Mouse (Mus musculus) left cerebral cortex, adult 8-10 months (tissue): ENCODE data around the gene P3h4. TPM values are rescaled to one million over a fixed set of nuclear protein-coding genes. Genes with fewer than 3 reads are reported as not detected.

ENCODE experiments used
- DNase-seq, 2 experiments: peaks; one replicate each; pipeline ENCODE4 v3.0.0; 2022; ENCODE audit warnings: low spot score in 2 of 2
- total RNA-seq, 4 experiments: library from RNA; stranded (reverse); gene quantifications; 2 replicates each; pipeline ENCODE4 v1.2.4; 2022

The P3h4 gene
- total RNA-seq, 4 experiments from 2014 or later = 10.4 to 12.8 (median 12.3) TPM

DNA sequence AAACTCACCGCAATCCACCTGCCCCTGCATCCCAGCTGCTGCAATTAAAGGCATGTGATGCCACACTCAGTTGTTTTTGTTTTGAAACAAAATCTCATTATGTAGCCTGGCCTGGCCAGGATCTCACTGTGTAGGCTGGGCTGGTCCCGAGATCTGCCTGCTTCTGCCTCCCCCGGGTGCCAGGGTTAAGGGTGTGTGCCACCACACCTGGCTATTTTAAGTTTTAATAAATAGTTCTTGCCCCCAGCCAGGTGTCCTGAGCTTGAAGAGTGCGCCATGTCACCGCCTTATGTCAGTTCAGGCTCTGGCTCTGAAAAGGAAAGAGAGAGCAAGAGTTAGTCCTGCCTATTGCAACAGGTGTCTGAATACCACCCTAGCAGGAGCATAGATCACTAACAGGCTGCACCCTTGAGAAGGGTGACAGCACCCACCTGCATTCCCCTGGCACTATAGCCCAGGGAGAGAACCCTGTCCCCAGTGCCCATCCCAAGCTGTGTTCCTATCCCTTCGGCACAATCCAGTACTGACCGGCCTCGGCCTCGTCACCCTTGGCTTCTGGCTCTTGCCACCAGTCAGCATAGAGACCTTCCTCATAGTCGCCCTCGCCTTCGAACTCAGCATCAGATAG is 5.7 kb downstream of the P3h4 start:
- DNase-seq = no peak

DNA sequence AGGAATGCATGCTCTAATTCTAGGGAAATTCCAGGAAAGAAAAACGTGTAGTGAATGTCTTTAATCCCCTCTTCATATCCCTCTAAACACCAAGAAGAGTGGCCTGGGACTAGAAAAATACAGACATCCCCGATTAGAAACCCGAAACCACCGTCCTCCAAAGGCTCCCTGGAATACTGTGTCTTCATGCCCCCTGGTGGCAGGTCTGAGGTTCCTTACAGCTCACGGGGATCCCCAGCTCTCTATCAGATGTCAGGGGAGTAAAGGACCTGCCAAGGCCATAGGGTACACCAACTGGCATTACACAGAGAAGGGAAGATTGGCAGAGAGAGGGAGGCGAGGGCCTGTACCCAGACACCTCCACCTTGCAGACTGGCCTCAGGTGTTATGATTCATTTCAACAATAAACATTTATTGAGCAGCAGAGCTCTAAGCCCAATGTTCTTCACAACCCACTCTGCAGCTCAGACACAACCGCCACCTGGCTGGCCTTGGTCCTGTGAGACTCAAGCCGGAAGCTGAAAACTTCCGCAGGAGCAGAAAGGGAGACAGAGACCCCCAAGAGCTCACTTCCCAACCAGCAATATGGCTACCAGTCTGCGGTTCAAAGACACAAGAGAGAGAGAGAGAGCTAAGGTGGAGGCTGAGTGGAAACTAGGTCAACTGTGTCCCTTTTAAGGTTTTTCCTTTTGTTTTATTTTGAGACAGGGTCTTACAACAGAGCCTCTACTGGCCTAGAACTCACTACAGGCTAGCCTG is 6.4 kb downstream of the P3h4 start:
- no peak for DNase-seq

DNA sequence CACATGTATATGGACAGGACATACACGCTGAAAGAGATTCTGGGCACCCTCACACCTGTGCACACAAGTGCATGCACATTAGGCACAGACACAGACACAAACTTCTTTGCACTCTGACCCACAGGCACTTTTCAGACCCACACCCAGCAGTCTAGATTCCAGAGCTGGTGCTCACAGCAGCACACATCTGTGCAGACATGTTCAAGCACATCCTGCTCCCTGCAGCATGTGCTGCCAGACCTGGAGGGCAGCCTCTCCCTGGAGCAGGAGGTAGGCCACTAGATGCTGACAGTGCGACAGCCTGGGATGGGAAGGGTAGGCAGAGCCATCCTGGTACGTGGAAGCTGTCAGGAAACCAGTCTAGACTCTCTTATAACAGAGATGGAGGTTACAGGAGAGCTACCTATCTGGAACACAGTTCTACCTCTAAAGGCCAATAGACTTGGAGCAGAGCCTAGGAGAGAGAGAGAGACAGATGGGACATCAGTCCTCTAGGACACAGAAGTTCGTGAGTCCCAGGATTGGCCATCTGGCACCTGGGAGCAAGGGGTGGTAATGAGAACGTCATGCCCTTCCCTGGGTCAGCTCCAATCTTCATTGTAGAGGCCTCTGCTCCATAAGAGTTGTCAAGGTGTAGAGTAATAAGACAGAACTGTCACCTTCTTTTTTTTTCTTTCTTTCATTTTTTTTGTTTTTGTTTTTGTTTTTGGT is 7.5 kb downstream of the P3h4 start:
- DNase-seq = no peak

DNA sequence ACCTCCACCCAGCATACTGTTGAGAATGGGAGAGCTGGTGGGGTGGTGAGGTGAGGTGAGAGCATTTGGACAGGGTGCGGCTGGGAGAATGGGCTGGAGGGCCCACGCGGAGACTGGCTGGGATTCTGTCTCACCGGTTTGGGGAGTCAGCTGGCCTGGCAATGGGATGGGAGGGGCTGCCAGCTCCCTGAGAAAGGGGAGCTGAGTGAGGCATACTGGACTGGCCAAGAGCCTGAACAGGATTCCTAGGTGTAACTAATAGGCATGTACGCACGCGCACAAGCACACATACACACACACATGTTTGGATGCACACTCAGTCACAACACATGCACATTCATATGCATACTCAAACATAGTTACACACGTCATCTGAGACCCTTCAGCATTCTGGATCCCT is 8.4 kb downstream of the P3h4 start:
- no peak for DNase-seq

DNA sequence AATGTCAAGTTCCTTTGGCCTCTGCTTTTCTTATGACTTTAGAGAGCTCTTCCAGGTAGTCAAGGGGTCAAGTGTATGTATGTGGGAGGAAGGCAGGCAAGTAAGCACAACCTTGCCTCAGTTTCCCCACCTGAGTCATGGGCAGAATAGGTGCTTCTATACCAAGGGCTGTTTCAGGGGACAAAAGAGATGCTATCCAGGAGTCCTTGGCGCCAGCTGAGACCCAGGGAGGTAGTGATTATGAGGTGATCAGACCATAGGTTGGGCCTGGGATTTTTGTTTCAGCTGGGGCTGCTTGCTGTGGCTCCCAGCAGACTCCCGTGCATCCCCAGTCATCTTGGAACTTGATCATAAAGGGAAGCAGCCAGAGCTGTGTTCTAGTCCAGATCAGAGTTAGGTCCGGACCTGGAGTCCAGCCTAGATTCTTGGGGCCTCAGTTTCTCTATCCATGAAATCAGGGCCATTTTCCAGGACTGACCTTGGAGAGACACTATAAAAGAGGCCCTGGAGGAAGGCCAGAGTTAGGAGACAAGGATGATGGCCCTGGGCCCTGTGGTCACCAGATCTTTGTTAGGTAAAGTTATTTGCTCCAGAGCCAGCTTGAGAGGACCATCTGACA is 10.1 kb downstream of the P3h4 start:
- DNase-seq = no peak

DNA sequence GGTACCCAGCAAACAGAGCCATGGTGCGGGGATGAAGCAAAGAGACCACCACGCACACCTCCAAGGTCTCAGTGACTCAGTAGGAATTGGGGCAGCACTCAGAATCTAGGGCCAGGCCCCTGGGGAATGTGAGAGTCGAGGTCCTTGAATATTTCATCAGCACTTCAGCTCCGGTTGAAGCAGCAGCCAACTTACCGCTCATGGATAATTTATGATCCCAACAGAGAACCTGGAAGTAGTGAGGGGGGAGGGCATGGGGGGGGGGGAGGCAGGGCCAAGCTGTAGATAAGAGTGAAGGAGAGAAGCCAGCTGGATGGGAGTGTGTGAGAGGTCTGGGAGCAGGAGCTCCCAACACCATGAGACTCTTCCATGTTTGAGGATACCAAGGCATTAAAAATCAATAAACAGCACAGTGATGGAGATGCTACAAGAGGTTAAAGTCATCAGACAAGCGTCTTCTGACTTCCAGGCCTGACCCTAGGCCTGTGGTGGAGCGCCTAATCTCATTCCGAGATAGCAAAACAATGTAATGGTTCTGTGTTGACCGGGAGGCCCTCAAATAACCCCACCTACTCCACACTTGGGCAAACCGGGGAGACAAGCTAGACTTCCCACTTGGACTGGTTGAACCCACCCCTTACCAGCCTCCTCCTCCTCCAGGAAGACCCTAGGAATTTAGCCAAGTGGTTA is 11.0 kb downstream of the P3h4 start:
- DNase-seq = no peak

DNA sequence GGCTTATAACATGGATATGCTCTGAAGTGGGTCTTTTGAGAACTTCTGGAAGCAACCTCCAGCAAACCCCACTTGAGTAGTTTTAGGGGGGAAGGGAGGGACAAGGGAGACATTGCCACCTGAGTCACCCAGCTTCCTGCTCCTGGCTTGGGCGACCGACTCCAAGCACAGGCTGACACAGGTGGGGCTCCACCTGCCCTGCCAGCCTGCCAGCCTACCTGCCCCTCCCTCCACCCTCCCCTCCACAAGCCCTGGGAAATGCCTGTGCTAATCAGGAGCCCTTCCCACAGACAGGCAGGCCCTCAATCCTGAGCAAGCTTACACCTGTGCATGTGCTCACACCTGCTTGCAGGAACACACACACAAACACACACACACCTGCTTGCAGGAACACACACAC is 12.0 kb downstream of the P3h4 start:
- no peak for DNase-seq

DNA sequence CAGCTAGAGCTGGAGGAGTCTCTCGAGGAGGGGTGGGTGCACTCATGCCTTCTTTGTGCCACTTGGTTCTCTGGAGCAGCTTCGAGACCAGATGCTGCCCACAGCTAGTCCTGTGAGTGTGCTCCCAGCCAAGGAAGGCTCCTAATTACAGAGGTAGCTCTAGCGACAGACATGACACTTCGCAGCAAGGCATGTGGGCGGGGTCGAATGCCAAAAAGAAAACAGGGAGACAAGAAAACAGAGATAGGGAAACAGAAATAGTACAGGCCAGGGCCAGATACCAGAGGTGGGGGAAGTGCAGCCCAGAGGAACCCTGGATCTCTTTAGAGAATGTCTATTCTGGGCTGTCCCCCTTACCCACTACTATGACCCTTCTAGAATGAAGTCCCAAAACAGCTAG is 12.4 kb downstream of the P3h4 start:
- DNase-seq = no peak

DNA sequence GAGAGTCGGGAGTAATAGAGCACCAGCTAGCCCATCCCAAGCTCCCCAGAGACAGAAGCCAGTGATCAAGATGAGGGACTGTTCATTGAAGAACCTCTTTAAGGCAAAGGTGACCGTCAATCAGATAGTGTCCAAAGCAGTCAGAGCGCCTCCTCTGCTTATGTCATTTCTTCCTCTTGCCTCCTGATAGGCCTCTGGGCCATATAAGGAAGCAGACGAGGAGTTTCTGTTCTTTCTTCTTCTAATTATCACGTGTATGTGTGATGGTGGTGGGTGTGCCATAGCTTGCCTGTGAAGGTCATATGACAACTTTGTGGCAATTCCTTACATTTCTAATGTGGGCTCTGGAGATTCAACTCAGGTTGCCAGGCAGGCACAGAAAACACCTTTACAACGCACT is 13.8 kb downstream of the P3h4 start:
- DNase-seq = no peak

DNA sequence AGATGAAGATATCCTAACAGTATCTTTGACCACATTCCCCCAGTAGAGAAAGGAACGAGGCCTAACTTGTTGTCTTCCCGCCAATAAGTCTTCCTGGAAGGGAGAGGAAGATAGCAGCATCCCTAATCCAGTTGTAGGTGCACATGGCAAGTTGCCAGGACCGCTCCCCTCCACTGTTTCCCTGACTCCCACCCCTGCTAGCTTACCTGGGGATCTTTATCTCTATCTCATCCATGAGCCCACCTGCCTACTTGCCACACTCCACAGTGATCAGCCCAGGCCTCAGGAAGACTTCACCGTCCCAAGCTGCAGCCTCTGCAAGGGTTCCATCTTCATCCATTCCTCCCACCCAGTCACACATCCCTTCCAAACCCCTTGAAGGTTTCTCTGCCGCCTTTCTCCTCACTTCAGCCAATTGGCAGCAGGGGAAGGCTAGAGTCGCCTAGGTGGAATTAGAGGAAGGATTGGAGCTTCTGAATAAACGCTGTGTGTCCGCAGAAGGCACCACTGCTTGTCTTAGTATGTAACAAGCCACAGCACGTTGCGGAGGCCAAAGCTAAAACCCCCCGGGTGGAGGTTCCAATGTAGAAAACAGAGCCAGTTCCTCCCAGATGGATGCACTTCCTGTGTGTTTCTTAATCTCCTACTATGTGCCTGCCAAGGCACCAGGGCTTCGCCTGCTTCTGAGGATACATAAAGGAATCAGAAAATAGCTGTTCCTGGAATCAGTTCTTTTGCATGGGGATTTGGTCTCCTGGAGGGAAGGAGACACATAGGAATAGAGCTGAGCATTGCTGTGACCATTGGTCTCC is 14.7 kb downstream of the P3h4 start:
- DNase-seq = no peak

DNA sequence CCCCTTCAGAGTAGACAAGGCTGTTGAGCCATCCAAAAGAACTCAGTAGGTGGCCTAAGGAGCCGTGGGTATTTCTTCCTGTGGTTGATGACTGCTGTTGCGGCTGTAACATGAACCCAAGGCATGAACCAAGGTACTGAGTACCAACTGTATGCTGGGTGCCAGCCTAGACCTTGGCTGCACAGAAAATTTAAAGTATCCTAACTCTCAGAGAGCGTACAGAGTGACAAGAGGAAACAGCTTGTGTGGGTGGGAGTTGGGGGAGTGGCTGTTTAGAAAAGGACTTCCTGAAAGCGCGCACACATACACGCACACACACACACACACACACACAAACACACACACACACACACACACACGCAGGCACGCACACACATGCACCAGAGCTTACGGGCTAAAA is 15.3 kb downstream of the P3h4 start:
- DNase-seq = no peak

DNA sequence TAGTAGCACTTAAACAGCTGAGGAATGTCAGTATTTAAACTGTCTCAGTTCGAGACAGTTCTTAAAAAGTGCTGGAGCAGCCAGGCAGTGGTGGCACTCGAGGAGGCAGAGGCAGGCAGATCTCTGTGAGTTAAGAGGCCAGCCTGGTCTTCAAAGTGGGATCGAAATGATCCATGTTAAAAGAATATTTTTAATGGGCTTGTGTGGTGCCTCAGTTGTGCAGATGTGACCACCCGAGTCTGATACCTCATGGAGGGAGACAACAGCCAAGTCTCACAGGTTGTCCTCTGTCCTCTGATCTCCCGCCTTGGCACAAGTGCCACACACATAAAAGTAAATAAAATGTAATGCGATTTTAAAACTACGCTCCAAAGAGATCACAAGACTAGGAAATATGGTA is 16.1 kb downstream of the P3h4 start:
- no peak for DNase-seq

DNA sequence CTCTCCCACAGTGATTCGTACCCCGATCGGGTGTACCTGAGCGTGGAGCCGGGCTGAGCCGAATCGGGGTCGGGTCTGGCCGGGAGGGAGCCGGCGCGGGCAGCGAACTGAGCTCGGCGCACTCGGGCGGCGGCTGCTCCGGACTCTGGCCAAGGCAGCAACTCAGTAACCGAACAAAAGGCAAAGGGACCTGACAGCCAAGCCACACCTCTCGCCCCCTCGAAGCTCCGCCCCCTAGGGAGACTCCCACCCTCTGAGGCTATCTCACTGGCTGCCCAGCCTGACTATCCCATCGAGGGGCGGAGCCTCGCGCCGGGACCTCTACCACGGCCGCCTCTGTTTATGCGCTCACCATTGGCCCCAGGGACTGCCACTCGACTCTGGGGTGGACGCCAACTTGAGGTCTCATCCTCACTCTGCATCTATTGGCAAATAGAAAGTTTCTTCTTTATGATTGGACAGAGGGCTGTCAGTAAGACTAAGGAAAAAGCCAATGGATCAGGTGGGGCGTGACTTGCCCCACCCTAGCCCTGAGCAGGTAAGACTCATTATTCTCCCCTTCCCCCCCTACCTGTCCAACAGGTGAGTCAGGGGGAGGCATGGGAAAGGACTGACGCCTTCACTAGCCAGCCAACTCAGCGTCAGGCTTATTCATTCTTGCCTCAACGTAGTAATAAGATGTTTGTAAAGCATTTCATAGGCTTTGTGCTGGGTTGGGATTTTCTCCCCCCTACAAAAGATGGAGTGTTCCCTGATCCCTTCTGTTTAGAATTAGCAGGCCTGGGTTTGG is 16.8 kb downstream of the P3h4 start, which contains the start of gene Jup:
TSS of gene Jup (minus strand) at position 164 of the 790 bp plus-strand sequence.
- peak; percentile 98 to 100 for DNase-seq

DNA sequence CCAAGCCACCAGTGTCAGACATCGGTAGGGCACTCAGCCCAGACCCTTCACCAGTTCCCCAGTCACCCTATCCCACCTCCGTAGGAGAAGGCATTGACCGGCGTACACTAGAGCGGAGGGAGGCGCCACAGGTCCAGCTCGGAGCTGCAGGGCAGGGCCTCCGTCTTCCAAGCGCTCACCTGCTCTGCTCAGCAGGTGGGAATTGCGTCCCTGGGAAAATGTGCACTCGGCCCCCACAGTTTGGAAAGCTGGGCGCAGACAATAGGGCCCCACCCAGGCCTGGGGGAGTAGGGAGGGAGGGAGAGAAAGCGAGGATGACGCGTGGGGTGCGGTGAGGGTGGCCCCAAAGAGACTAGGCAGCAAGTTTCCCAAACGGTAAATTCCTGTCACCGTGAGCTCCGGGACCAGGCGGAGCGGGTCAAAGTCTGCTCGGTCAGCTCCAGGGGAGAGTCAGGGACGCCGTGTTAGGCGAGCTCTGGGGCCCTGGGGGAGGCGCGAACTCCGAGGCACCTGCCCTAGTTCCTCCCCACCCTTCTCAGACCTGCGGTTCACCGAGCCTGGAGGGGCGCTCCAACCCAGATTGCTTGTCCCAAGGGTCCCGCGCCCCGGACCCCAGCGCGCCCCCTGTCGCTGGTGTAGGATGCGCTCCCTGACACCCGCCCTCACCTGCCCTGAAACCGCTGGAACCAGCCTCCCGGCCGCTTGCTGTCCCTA is 17.6 kb downstream of the P3h4 start:
- DNase-seq = no peak

DNA sequence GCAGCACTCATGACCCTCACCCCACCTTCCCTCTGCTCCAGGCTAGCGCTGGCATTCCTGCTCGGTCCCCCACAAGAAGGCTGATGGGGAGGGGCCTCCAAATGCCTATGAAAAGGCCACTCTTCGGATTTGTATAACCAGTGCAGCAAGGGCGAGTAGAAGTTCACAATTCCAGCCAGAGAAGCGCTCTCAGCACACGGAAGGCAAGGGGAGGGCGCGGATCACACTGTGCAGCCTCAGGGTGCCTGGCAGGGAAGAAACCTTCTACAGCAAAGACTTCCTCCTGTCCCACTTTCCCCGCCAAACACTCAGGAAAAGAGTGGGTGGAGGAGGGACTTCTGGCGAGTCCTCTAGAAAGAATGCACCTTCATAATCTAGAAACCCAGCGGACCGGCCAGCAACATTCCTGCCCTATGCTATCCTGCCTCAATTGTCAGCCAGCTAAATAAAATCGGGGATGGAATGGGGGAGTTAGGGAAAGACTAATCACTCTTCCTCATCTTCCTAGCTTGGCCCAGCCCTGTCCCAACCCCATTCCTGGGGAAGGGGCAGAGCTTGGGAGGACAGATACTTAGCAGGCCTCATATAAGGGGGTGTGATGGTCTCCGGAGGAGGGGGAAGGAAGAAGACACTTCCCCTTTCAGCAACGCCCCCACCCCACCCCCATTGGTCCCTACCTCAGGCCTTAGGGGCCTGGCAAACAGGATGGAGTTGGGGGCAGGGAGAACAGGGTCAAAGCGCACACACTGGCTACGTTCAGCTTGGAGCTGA is 18.6 kb downstream of the P3h4 start:
- DNase-seq = no peak

DNA sequence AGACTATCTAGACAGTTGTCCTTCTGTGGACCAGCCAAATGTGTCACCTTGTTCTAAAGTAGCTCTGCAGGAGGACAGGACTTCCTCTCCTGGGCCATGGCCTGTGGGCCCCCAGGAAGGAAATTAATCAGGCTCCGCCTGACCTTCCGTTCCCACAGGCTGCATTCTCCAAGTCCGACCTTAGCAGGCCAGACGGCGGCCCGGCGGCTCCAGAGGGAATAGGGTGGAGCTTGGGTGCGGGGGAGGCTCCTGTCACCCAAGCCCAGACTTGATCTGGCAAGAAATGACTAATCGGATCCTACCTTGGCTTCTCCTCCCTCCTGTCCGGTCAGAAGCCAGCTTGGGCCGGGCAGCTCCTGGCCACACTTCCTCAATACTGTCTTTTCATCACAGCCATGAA is 19.4 kb downstream of the P3h4 start:
- no peak for DNase-seq

DNA sequence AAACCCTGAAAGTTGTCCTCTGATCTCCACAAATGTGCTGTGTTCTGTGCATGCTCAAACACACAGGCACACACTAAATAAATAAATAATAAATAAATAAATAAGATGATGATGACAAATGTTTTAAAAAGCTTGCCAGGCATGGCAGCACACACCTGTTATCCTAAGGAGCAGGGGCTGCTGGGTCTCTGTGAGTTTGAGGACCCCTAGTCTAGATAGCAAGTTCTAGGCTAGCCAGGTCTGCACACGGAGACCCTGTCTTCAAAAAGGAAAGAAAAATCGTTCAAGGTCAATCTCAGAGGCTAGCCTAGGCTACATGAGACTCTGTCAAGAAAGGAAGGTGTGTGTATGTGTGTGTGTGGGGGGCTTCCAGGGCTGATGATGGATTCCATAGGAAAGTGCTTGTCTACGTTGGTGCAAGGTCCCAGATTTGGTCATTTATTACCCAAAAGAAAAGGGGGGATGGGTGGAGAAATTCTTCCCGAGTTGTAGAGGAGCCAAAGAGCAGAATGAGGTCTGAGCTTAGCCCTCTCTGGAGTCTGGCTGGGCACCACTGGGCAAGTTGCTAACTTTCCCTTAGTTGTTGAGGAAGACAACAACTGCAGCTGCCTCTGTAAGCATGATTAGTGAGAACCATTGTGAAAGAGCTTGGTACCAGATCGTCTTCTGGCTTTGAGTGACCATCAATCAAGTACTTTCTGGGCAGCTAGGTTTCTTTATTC is 20.1 kb downstream of the P3h4 start:
- no peak for DNase-seq

DNA sequence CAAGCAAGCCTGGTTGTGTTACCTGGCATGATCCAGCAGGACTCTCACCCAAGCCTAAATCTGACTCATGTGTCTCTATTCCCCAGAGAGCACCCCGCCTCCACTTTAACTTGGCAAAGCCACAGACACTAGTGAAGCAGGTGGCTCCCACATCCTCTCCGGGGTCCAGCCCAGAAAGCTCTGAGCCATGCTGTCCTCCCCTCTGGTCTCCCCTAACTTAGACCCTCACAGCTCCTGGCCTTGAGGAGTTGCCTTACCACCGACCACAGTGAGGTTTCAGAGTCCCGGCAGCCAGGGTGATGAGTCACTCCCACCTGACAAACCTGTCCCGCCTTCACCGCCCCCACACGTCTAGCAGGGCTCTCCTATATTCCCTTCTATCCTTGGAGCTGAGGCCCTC is 20.9 kb downstream of the P3h4 start:
- no peak for DNase-seq
